Mouse (Mus musculus): ENCODE data around the gene Mapk9. TPM values are rescaled to one million over a fixed set of nuclear protein-coding genes. Genes with fewer than 3 reads are reported as not detected.
A peak's percentile ranks its signal among the peaks of the same experiment; 100 is the strongest.

Mapk9 gene
- total RNA-seq, 2 experiments from 2014 or later = 215 to 223 TPM

- DNase-seq (ENCODE audit: low spot score in 2 of 2) = peak; percentile 45 to 47
- intact Hi-C loops (cut with DNase I) = loop anchor here (10.0 kb wide), 1 partner anchor 258 kb away; the partner anchor contains the start of gene Tbc1d9b
Measured at GRCm38 (mm10) chr11:49876948-49877817, 30.6 kb downstream of the Mapk9 start.

GRCm38 (mm10) chr11:49879950-49880642, 33.5 kb downstream of the Mapk9 start:
- DNase-seq (ENCODE audit: low spot score in 2 of 2) = no peak
- intact Hi-C loops (cut with DNase I) = loop anchor here (10.0 kb wide), 1 partner anchor 255 kb away; the partner anchor contains the start of gene Tbc1d9b

GRCm38 (mm10) chr11:49883394-49883793, 36.8 kb downstream of the Mapk9 start:
- intact Hi-C loops (cut with DNase I) = no loop called here
- no peak for DNase-seq (ENCODE audit: low spot score in 2 of 2)

- DNase-seq (ENCODE audit: low spot score in 2 of 2) = no peak
- intact Hi-C loops (cut with DNase I) = no loop called here
Measured at GRCm38 (mm10) chr11:49888469-49888868, 41.9 kb downstream of the Mapk9 start.

GRCm38 (mm10) chr11:49891993-49892392, 45.4 kb downstream of the Mapk9 start:
- intact Hi-C loops (cut with DNase I) = no loop called here
- DNase-seq (ENCODE audit: low spot score in 2 of 2) = no peak

- no peak for DNase-seq (ENCODE audit: low spot score in 2 of 2)
- intact Hi-C loops (cut with DNase I) = no loop called here
Measured at GRCm38 (mm10) chr11:49893806-49894205, 47.3 kb downstream of the Mapk9 start.

- intact Hi-C loops (cut with DNase I) = no loop called here
- DNase-seq (ENCODE audit: low spot score in 2 of 2) = no peak
Measured at GRCm38 (mm10) chr11:49895966-49896590, 49.5 kb downstream of the Mapk9 start.

GRCm38 (mm10) chr11:49900043-49900442, 53.5 kb downstream of the Mapk9 start:
- DNase-seq (ENCODE audit: low spot score in 2 of 2) = no peak
- intact Hi-C loops (cut with DNase I) = loop anchor here (5.0 kb wide), 1 partner anchor 57 kb away; no protein-coding TSS in a partner anchor

- intact Hi-C loops (cut with DNase I) = loop anchor here (5.0 kb wide), 1 partner anchor 56 kb away; no protein-coding TSS in a partner anchor
- no peak for DNase-seq (ENCODE audit: low spot score in 2 of 2)
Measured at GRCm38 (mm10) chr11:49900962-49901658, 54.6 kb downstream of the Mapk9 start.

- DNase-seq (ENCODE audit: low spot score in 2 of 2) = peak; percentile 75 to 84
- intact Hi-C loops (cut with DNase I) = loop anchor here (5.0 kb wide), 1 partner anchor 55 kb away; no protein-coding TSS in a partner anchor
Measured at GRCm38 (mm10) chr11:49901659-49902458, 55.3 kb downstream of the Mapk9 start, which contains the start of gene Rasgef1c. Rasgef1c (plus strand) TSS chr11:49901835.

GRCm38 (mm10) chr11:49903333-49903732, 56.8 kb downstream of the Mapk9 start:
- DNase-seq (ENCODE audit: low spot score in 2 of 2) = peak; percentile 76
- intact Hi-C loops (cut with DNase I) = loop anchor here (5.0 kb wide), 1 partner anchor 54 kb away; no protein-coding TSS in a partner anchor

- DNase-seq (ENCODE audit: low spot score in 2 of 2) = no peak
- intact Hi-C loops (cut with DNase I) = no loop called here
Measured at GRCm38 (mm10) chr11:49918521-49919180, 72.1 kb downstream of the Mapk9 start.

GRCm38 (mm10) chr11:49919304-49919703, 72.8 kb downstream of the Mapk9 start:
- DNase-seq (ENCODE audit: low spot score in 2 of 2) = no peak
- intact Hi-C loops (cut with DNase I) = no loop called here

GRCm38 (mm10) chr11:49923539-49923938, 77.0 kb downstream of the Mapk9 start:
- intact Hi-C loops (cut with DNase I) = no loop called here
- DNase-seq (ENCODE audit: low spot score in 2 of 2) = no peak

- intact Hi-C loops (cut with DNase I) = no loop called here
- no peak for DNase-seq (ENCODE audit: low spot score in 2 of 2)
Measured at GRCm38 (mm10) chr11:49926183-49926582, 79.6 kb downstream of the Mapk9 start.

GRCm38 (mm10) chr11:49927169-49927568, 80.6 kb downstream of the Mapk9 start:
- intact Hi-C loops (cut with DNase I) = no loop called here
- DNase-seq (ENCODE audit: low spot score in 2 of 2) = no peak

- intact Hi-C loops (cut with DNase I) = no loop called here
Measured at GRCm38 (mm10) chr11:49927670-49928069, 81.1 kb downstream of the Mapk9 start.

GRCm38 (mm10) chr11:49931037-49931625, 84.6 kb downstream of the Mapk9 start:
- intact Hi-C loops (cut with DNase I) = no loop called here
- DNase-seq (ENCODE audit: low spot score in 2 of 2) = no peak

More at GRCm38 (mm10) chr11:49927670-49928069, 81.1 kb downstream of the Mapk9 start:
- DNase-seq (ENCODE audit: low spot score in 2 of 2) = no peak
